Mouse (Mus musculus) Patski (cell line): ENCODE data around the gene Rtn4. TPM values are rescaled to one million over a fixed set of nuclear protein-coding genes. Genes with fewer than 3 reads are reported as not detected.

Source experiments
- ATAC-seq: fragments of 100-300 bp; one replicate; pipeline ENCODE4 v1.8.0; 2021
- CTCF ChIA-PET: fragments of 350-600 bp; sonication (Branson Sonifier 250); formaldehyde crosslinking; loops from one replicate; lab custom pipeline; 2022; ENCODE audit warnings: inconsistent platforms; lab: Charles Lee
- POLR2A ChIA-PET: fragments of 350-600 bp; sonication (Branson Sonifier 250); formaldehyde crosslinking; loops from one replicate; lab custom pipeline; 2022; ENCODE audit warnings: antibody characterized with exemption, inconsistent platforms; lab: Charles Lee
- DNase-seq: peaks from one replicate; pipeline ENCODE4 v3.0.0-alpha.2; 2011; ENCODE audit warnings: low read depth, low spot score
- H3K27me3 ChIP-seq: fragments of 371-371 bp; one replicate; pipeline ENCODE4 v1.5.1; 2021
- CTCF ChIP-seq: fragments of 100-300 bp; IDR thresholded peaks from one replicate; pipeline ENCODE4 v1.5.1; 2021
- in situ Hi-C: fragments of 300-500 bp; cut with MboI; formaldehyde crosslinking; loops from 3 replicates; pipeline ENCODE4 v1.11.1; 2018; ENCODE audit warnings: low pct_unique_long_range_greater_than_20kb, mixed read lengths
- polyA plus RNA-seq: library from polyadenylated mRNA; unstranded; gene quantifications from one replicate; pipeline ENCODE4 v1.2.3, GENCODE M21; 2021

The Rtn4 gene
- polyA plus RNA-seq, 1 experiment from 2014 or later, result 580 TPM

- in situ Hi-C loops, result no loop called here
- ChIA-PET POLR2A (no interaction called here), CTCF (interaction anchor here (1.0 kb wide), 1 partner anchor 9 kb away, joined by 3 read pairs; no protein-coding TSS in a partner anchor)
- DNase-seq, result no peak
- TF ChIP-seq CTCF, result no peak
- H3K27me3 ChIP-seq, result no peaks in the 10 kb centered on the region
- ATAC-seq, result no peak
These were observed 12.8 kb upstream of the Rtn4 start for GRCm38 (mm10) chr11:29679942-29680341.

- ChIA-PET POLR2A (no interaction called here), CTCF (interaction anchor here (1.0 kb wide), 1 partner anchor 9 kb away, joined by 3 read pairs; no protein-coding TSS in a partner anchor)
- in situ Hi-C loops, result no loop called here
- DNase-seq (no peak), ATAC-seq (no peak)
- TF ChIP-seq CTCF, result no peak
- no peaks in the 10 kb centered on the region for H3K27me3 ChIP-seq
These were observed 12.0 kb upstream of the Rtn4 start for GRCm38 (mm10) chr11:29680771-29681170.

DNA sequence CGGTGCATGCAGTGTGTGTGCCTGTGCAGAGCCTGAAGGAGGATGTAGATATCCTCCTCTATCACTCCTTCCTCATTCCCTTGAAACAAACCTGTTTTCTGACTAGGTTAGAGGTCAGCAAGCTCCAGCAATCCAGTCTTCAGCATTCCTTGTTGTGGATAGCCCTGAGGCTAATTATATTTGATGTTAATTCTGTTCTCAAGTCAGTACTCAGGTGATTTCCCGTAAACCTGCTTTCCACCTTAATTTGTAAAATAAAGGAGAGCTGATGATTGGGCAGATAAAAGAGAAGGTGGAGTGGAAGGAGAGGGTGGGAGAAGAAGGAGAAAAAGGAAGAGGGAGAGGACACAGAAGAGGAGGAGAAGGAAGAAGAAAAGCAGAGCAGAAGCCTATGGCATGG is 8.5 kb upstream of the Rtn4 start:
- CTCF ChIA-PET, result no interaction called here
- no peaks in the 10 kb centered on the region for H3K27me3 ChIP-seq
- ATAC-seq (no peak), DNase-seq (no peak)
- in situ Hi-C loops, result no loop called here
- no peak for TF ChIP-seq CTCF
- POLR2A ChIA-PET, result no interaction called here

DNA sequence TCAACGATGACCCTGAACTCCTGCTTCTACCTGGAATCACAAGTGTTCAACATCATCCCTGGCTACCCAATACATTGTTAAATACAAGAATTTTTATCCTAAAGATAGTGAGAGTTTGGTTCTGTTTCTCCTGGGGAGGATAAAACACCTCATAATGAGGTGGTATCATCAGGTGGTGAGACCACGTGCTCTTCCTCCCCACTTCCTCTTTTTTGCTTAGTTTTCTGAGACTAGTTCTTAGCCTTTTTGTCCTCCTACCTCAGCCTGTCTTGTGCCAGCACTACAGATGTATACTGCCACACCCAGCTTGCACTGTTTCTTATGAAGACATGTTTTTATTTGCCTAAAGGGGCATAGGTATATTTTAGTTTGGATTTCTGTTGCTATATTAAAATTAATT is 6.6 kb upstream of the Rtn4 start:
- in situ Hi-C loops, result no loop called here
- H3K27me3 ChIP-seq, result no peaks in the 10 kb centered on the region
- ChIA-PET POLR2A (no interaction called here), CTCF (interaction anchor here (0.8 kb wide), 1 partner anchor 12 kb away, joined by 3 read pairs; no protein-coding TSS in a partner anchor)
- no peak for TF ChIP-seq CTCF
- ATAC-seq (no peak), DNase-seq (no peak)

GRCm38 (mm10) chr11:29691556-29691955 is 1.2 kb upstream of the Rtn4 start:
- in situ Hi-C loops, result loop anchor here (5.0 to 10.0 kb wide), 2 partner anchors 117 to 144 kb away; partner anchors contain the start of genes Clhc1 and Rps27a
- TF ChIP-seq CTCF, result no peak
- ChIA-PET CTCF (no interaction called here), POLR2A (interaction anchor here (0.8 to 1.1 kb wide), 2 partner anchors 34 to 40 kb away, joined by 3 to 4 read pairs; no protein-coding TSS in a partner anchor)
- DNase-seq (no peak), ATAC-seq (no peak)
- H3K27me3 ChIP-seq, result no peaks in the 10 kb centered on the region

GRCm38 (mm10) chr11:29692111-29692682 is 550 bp upstream of the Rtn4 start:
- ChIA-PET POLR2A (interaction anchor here (0.8 to 1.1 kb wide), 3 partner anchors 30 to 40 kb away, joined by 3 to 4 read pairs (median 4); no protein-coding TSS in a partner anchor), CTCF (no interaction called here)
- peak; percentile 68 for TF ChIP-seq CTCF
- peak; percentile 87 for DNase-seq
- no peaks in the 10 kb centered on the region for H3K27me3 ChIP-seq
- peak; percentile 63 for ATAC-seq
- in situ Hi-C loops, result loop anchor here (5.0 to 10.0 kb wide), 2 partner anchors 117 to 145 kb away; partner anchors contain the start of genes Clhc1 and Rps27a

- in situ Hi-C loops, result loop anchor here (5.0 to 10.0 kb wide), 2 partner anchors 119 to 146 kb away; partner anchors contain the start of genes Clhc1 and Rps27a
- ChIA-PET CTCF (interaction anchor here (1.3 to 2.3 kb wide), 2 partner anchors 33 to 168 kb away, joined by 3 to 5 read pairs; no protein-coding TSS in a partner anchor), POLR2A (interaction anchor here (0.9 to 1.6 kb wide), 3 partner anchors 28 to 167 kb away, joined by 3 to 4 read pairs (median 4); partner anchors contain the start of genes Clhc1, Mtif2 and Rps27a)
- peak; percentile 98 for TF ChIP-seq CTCF
- no peak for DNase-seq
- H3K27me3 ChIP-seq, result no peaks in the 10 kb centered on the region
- peak; percentile 52 for ATAC-seq
These were observed 1.0 kb downstream of the Rtn4 start for GRCm38 (mm10) chr11:29693576-29694410.

- TF ChIP-seq CTCF, result no peak
- ATAC-seq, result no peak
- H3K27me3 ChIP-seq, result no peaks in the 10 kb centered on the region
- POLR2A ChIA-PET, result no interaction called here
- in situ Hi-C loops, result loop anchor here (5.0 to 10.0 kb wide), 2 partner anchors 120 to 147 kb away; partner anchors contain the start of genes Clhc1 and Rps27a
- CTCF ChIA-PET, result interaction anchor here (2.3 to 2.4 kb wide), 2 partner anchors 10 to 167 kb away, joined by 5 to 6 read pairs; no protein-coding TSS in a partner anchor
- no peak for DNase-seq
These were observed 2.0 kb downstream of the Rtn4 start for GRCm38 (mm10) chr11:29694754-29695153.

- no peak for TF ChIP-seq CTCF
- CTCF ChIA-PET, result interaction anchor here (1.0 to 1.7 kb wide), 4 partner anchors 9 to 160 kb away, joined by 3 to 7 read pairs (median 4); no protein-coding TSS in a partner anchor
- POLR2A ChIA-PET, result no interaction called here
- DNase-seq, result no peak
- in situ Hi-C loops, result loop anchor here (25.0 kb wide), 1 partner anchor 335 kb away; the partner anchor contains the start of gene Eml6
- no peak for ATAC-seq
- no peaks in the 10 kb centered on the region for H3K27me3 ChIP-seq
These were observed 10.0 kb downstream of the Rtn4 start for GRCm38 (mm10) chr11:29702721-29703120.

- ChIA-PET CTCF (interaction anchor here (1.1 to 1.8 kb wide), 2 partner anchors 8 to 9 kb away, joined by 4 to 6 read pairs; no protein-coding TSS in a partner anchor), POLR2A (no interaction called here)
- no peaks in the 10 kb centered on the region for H3K27me3 ChIP-seq
- no peak for DNase-seq
- no peak for ATAC-seq
- in situ Hi-C loops, result loop anchor here (25.0 kb wide), 1 partner anchor 332 kb away; the partner anchor contains the start of gene Eml6
- no peak for TF ChIP-seq CTCF
These were observed 12.5 kb downstream of the Rtn4 start for GRCm38 (mm10) chr11:29705263-29705662.
